In genomic region chr17:27555075-27555511, GRCm38 (mm10) we compare ENCODE assay signal across 8 mouse cellular contexts. TPM values are rescaled to one million over a fixed set of nuclear protein-coding genes. Genes with fewer than 3 reads are reported as not detected.
DNase-seq lines count a peak whose midpoint lies in the region; ATAC-seq lines count a peak whose summit lies in the region.

No protein-coding gene starts in this region.

- H3K4me2 ChIP-seq in forebrain, embryonic 14.5 days (ENCODE audit: low read length), result peak overlapping the region; percentile 90

- H3K9me3 ChIP-seq in forebrain, embryonic 14.5 days (replicated peaks; ENCODE audit: control insufficient read depth, low read length), result no peaks in the 10 kb centered on the region

- peak overlapping the region; percentile 94; the same call in 1 of the 2 replicates for H3K27ac ChIP-seq in forebrain, embryonic 14.5 days (ENCODE audit: low read depth, low read length)

- 4% methylated on average over 21 of the region's 39 CpGs for WGBS in forebrain, embryonic 14.5 days

- DNase-seq in ovary, postnatal 36 days (ENCODE audit: low spot score), result peak; percentile 49
- no peak for DNase-seq in ovary, postnatal 10 days (ENCODE audit: low spot score)
- peak; percentile 62 for DNase-seq in forebrain, embryonic 14.5 days (ENCODE audit: low spot score)
- peak; percentile 72 for DNase-seq in kidney, postnatal 10 days
- peak; percentile 61 to 79 for DNase-seq in spleen, postnatal 10 days (ENCODE audit: low spot score in 2 of 2)
- no peak for DNase-seq in right cerebral cortex, postnatal 4 days
- no peak for DNase-seq in cerebellum, adult 18-20 months

- H3K27me3 ChIP-seq in forebrain, embryonic 14.5 days (replicated peaks; ENCODE audit: control insufficient read depth, insufficient read depth, low read length), result no peaks in the 10 kb centered on the region

- H3K36me3 ChIP-seq in forebrain, embryonic 14.5 days (ENCODE audit: control insufficient read depth, insufficient read depth, low read length), result 0 out of 2 replicates have a peak, but pooled peaks cover 3% of the 10 kb centered on the region

- peaks cover 18% of the 10 kb centered on the region for H3K4me1 ChIP-seq in forebrain, embryonic 14.5 days (ENCODE audit: control insufficient read depth, insufficient read depth, low read length)

- H3K9ac ChIP-seq in forebrain, embryonic 14.5 days (ENCODE audit: low read length), result peak overlapping the region; percentile 51

- H3K4me3 ChIP-seq in forebrain, embryonic 14.5 days (ENCODE audit: low read depth, low read length), result peak overlapping the region; percentile 81

- ATAC-seq in forebrain, embryonic 14.5 days, result peak; percentile 6; the same call in 1 of the 2 replicates
- ATAC-seq in megakaryocyte, adult 5-6 weeks (ENCODE audit: poor library complexity, severe bottlenecking), result peak; percentile 19; the same call in 1 of the 2 replicates

RNA-seq across cellular contexts. Expression of gene Hmga1, which starts 1.2 kb away (rescaled TPM):
- 132 TPM in 2 replicates for polyA plus RNA-seq in forebrain, embryonic 14.5 days (2014; fragmentation: Nextera tagmentation; extraction: Ambion mirVana)
- total RNA-seq in megakaryocyte, adult 5-6 weeks (2015), result 159 and 170 TPM in 2 replicates
- 89.8 and 99.6 TPM in 2 replicates for total RNA-seq in megakaryocyte, adult 5-6 weeks (2017)

RNA-seq across cellular contexts. Expression of gene AI413582, which starts 10.5 kb away (rescaled TPM):
- 44.6 and 46.2 TPM in 2 replicates for polyA plus RNA-seq in forebrain, embryonic 14.5 days (2014; fragmentation: Nextera tagmentation; extraction: Ambion mirVana)
- total RNA-seq in megakaryocyte, adult 5-6 weeks (2015), result 58.0 and 63.8 TPM in 2 replicates
- 55.4 and 62.9 TPM in 2 replicates for total RNA-seq in megakaryocyte, adult 5-6 weeks (2017)

RNA-seq across cellular contexts. Expression of gene Grm4, which starts 33.9 kb away (rescaled TPM):
- polyA plus RNA-seq in forebrain, embryonic 14.5 days (2014; fragmentation: Nextera tagmentation; extraction: Ambion mirVana), result 2.0 and 2.4 TPM in 2 replicates
- not detected in 2 replicates for total RNA-seq in megakaryocyte, adult 5-6 weeks (2015)
- total RNA-seq in megakaryocyte, adult 5-6 weeks (2017), result not detected in 2 replicates

Comparison
In these comparisons a context has a peak if more than half of its experiments do, and no peak if none do; other contexts are left out.
1. DNase-seq: peak in ovary, postnatal 36 days (single experiment), forebrain, embryonic 14.5 days (single experiment), kidney, postnatal 10 days (single experiment) and spleen, postnatal 10 days (2 of 2); none in ovary, postnatal 10 days (single experiment), right cerebral cortex, postnatal 4 days (single experiment) and cerebellum, adult 18-20 months (0 of 2).